Mouse (Mus musculus): ENCODE results near the gene Dock8. TPM values are rescaled to one million over a fixed set of nuclear protein-coding genes. Genes with fewer than 3 reads are reported as not detected.

The Dock8 gene
- total and polyA plus RNA-seq, 2 experiments from 2014 or later: 0.29 to 0.69 TPM

DNA sequence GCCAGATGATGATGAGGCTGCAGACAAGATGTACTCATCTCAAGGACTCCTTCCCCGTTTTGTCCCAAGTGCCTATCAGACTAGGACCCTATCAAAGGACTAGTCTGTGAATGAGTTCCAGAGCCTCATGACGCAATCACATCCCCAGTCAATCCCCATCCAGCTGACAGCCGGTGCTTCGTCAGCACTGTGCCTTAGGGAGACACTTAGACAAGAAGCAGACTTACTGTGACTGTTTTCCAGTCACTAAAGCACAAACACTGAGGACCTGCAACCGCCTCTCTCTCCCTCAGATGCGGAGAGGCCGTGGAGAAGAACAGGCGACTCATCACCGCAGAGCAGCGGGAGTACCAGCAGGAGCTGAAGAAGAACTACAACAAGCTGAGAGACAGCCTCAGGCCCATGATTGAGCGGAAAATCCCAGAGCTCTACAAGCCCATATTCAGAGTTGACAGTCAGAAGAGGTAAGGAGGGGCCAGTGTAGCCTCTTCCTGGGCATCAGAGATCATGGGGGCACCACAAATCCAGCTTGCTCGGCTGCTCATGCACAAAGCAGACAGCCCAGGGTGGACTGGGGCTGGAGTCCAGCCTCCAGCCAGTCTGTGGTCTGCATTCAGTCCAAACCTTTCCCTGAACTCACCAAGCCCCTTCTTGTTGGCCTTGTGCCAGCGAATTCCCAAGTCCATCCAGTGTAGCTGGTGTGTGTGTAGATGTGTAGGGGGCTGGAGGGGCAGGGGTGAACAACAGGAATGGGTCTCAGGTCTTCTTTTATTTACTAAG lies 200.9 kb downstream of the Dock8 start:
- H3K27ac ChIP-seq (ENCODE audit: low read depth, low read length): no peak overlapping the region
- ATAC-seq (no peak), DNase-seq (no peak)
- TF ChIP-seq CTCF (IDR thresholded peaks at IDR 0.05; ENCODE audit: low read depth): no peak
- no peak overlapping the region for H3K4me2 ChIP-seq (ENCODE audit: low read depth)
- H3K4me1 ChIP-seq (ENCODE audit: insufficient read depth): no peaks in the 10 kb centered on the region
- no peak overlapping the region for H3K4me3 ChIP-seq (ENCODE audit: low read depth, low read length)
- H3K9me3 ChIP-seq (ENCODE audit: low read length): no peaks in the 10 kb centered on the region
- H3K36me3 ChIP-seq (ENCODE audit: insufficient read depth): no peaks in the 10 kb centered on the region
- H3K9ac ChIP-seq: no peak overlapping the region
- WGBS: 75% methylated on average over 13 of the region's 13 CpGs
- no peaks in the 10 kb centered on the region for H3K27me3 ChIP-seq (ENCODE audit: insufficient read depth, low read length)

- ATAC-seq: no peak
- WGBS: 84% methylated on average over 12 of the region's 12 CpGs
- Histone ChIP-seq H3K9ac (no peak overlapping the region), H3K36me3 (ENCODE audit: insufficient read depth) (no peaks in the 10 kb centered on the region), H3K9me3 (ENCODE audit: low read length) (no peaks in the 10 kb centered on the region), H3K4me3 (ENCODE audit: low read depth, low read length) (no peak overlapping the region), H3K27ac (ENCODE audit: low read depth, low read length) (no peak overlapping the region), H3K27me3 (ENCODE audit: insufficient read depth, low read length) (no peaks in the 10 kb centered on the region), H3K4me1 (ENCODE audit: insufficient read depth) (no peaks in the 10 kb centered on the region), H3K4me2 (ENCODE audit: low read depth) (no peak overlapping the region)
- TF ChIP-seq CTCF (IDR thresholded peaks at IDR 0.05; ENCODE audit: low read depth): no peak
- DNase-seq: no peak
Measured at GRCm38 (mm10) chr19:25203077-25203476, 203.7 kb downstream of the Dock8 start.

- no peaks in the 10 kb centered on the region for H3K9me3 ChIP-seq (ENCODE audit: low read length)
- no peaks in the 10 kb centered on the region for H3K36me3 ChIP-seq (ENCODE audit: insufficient read depth)
- no peak overlapping the region for H3K4me3 ChIP-seq (ENCODE audit: low read depth, low read length)
- 64% methylated on average over 12 of the region's 12 CpGs for WGBS
- H3K27me3 ChIP-seq (ENCODE audit: insufficient read depth, low read length): no peaks in the 10 kb centered on the region
- ATAC-seq (no peak), DNase-seq (no peak)
- H3K9ac ChIP-seq: no peak overlapping the region
- no peak for TF ChIP-seq CTCF (IDR thresholded peaks at IDR 0.05; ENCODE audit: low read depth)
- H3K27ac ChIP-seq (ENCODE audit: low read depth, low read length): no peak overlapping the region
- H3K4me1 ChIP-seq (ENCODE audit: insufficient read depth): no peaks in the 10 kb centered on the region
- no peak overlapping the region for H3K4me2 ChIP-seq (ENCODE audit: low read depth)
Measured at GRCm38 (mm10) chr19:25206969-25207368, 207.6 kb downstream of the Dock8 start.

- TF ChIP-seq CTCF (IDR thresholded peaks at IDR 0.05; ENCODE audit: low read depth): no peak
- no peak for DNase-seq
- H3K4me1 ChIP-seq (ENCODE audit: insufficient read depth): no peaks in the 10 kb centered on the region
- 6% methylated on average over 23 of the region's 23 CpGs for WGBS
- H3K27me3 ChIP-seq (ENCODE audit: insufficient read depth, low read length): no peaks in the 10 kb centered on the region
- H3K27ac ChIP-seq (ENCODE audit: low read depth, low read length): no peak overlapping the region
- H3K9ac ChIP-seq: no peak overlapping the region
- no peaks in the 10 kb centered on the region for H3K36me3 ChIP-seq (ENCODE audit: insufficient read depth)
- H3K4me2 ChIP-seq (ENCODE audit: low read depth): peak overlapping the region; percentile 14; the same call in 1 of the 2 replicates
- no peak overlapping the region for H3K4me3 ChIP-seq (ENCODE audit: low read depth, low read length)
- ATAC-seq: no peak
- H3K9me3 ChIP-seq (ENCODE audit: low read length): no peaks in the 10 kb centered on the region
Measured at GRCm38 (mm10) chr19:25207731-25208361, 208.5 kb downstream of the Dock8 start.

GRCm38 (mm10) chr19:25208596-25209110 lies 209.3 kb downstream of the Dock8 start:
- Histone ChIP-seq H3K36me3 (ENCODE audit: insufficient read depth) (no peaks in the 10 kb centered on the region), H3K27me3 (ENCODE audit: insufficient read depth, low read length) (no peaks in the 10 kb centered on the region), H3K9me3 (ENCODE audit: low read length) (no peaks in the 10 kb centered on the region), H3K27ac (ENCODE audit: low read depth, low read length) (no peak overlapping the region), H3K4me1 (ENCODE audit: insufficient read depth) (no peaks in the 10 kb centered on the region), H3K4me3 (ENCODE audit: low read depth, low read length) (no peak overlapping the region), H3K4me2 (ENCODE audit: low read depth) (no peak overlapping the region), H3K9ac (no peak overlapping the region)
- 63% methylated on average over 11 of the region's 11 CpGs for WGBS
- DNase-seq (no peak), ATAC-seq (no peak)
- no peak for TF ChIP-seq CTCF (IDR thresholded peaks at IDR 0.05; ENCODE audit: low read depth)

DNA sequence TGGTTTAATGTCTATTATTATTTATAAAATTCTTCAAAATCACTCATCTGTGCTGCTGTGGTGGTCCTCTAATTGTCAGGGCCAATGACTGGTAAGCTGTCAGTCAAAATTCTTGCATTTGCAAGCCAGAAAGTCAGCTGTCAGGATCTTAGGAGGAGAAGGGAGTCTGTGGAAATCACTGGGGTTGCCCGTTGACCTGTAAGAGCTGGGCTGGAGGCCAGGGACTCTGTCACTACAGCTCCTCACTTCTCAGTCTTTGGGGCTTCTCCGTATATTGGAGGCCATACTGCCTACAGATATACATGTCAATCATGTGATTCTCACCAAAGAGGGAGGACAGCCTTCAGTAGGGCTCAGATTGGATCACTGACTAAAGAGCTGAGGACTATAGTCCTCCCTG lies 221.3 kb downstream of the Dock8 start:
- Histone ChIP-seq H3K27me3 (ENCODE audit: insufficient read depth, low read length) (no peaks in the 10 kb centered on the region), H3K36me3 (ENCODE audit: insufficient read depth) (no peaks in the 10 kb centered on the region), H3K4me2 (ENCODE audit: low read depth) (no peak overlapping the region), H3K4me3 (ENCODE audit: low read depth, low read length) (no peak overlapping the region), H3K27ac (ENCODE audit: low read depth, low read length) (no peak overlapping the region), H3K9me3 (ENCODE audit: low read length) (no peaks in the 10 kb centered on the region), H3K9ac (no peak overlapping the region), H3K4me1 (ENCODE audit: insufficient read depth) (no peaks in the 10 kb centered on the region)
- WGBS: 75% methylated on average over 2 of the region's 2 CpGs
- DNase-seq (no peak), ATAC-seq (no peak)
- TF ChIP-seq CTCF (IDR thresholded peaks at IDR 0.05; ENCODE audit: low read depth): no peak
